9 mouse cellular contexts compared by ENCODE assay signal in the genomic region with DNA sequence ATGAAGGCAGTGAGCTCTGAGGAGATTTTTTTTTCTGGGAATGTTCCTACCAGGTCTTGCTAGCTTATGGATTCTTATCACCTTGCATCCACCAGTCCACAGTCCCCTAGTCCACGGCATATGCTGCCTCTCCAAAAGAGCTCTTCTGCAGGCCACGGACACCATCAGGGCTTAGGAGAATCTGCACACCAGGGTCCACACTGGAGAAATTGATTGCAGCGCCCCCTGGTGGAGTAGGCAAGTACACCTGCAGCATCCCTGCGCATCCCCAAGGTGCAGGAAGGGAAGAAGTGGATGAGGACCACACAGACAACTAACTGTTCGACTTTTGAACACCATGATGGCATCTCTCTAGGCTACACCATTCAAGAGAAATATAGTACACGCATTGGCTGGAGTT.
DNase-seq lines count a peak whose midpoint lies in the region; ATAC-seq and TF ChIP-seq lines count a peak whose summit lies in the region.
"Had no signal": no experiment of that assay in that cellular context is flagged by ENCODE, and none has a peak within 500 bp of the region (broad histone marks: within the 10 kb centered on the region; RNA-seq: fewer than 3 reads in every experiment).

No protein-coding gene starts in this region.

- H3K9me3 ChIP-seq in embryonic facial prominence, embryonic 10.5 days, result 0 out of 2 replicates have a peak, but pooled peaks cover 4% of the 10 kb centered on the region
- no peaks in the 10 kb centered on the region for H3K9me3 ChIP-seq in hindbrain, postnatal 0 days (ENCODE audit: low read length)
- no peaks in the 10 kb centered on the region for H3K9me3 ChIP-seq in liver, embryonic 14.5 days (ENCODE audit: control insufficient read depth, low read length)

- H3K9ac ChIP-seq in hindbrain, postnatal 0 days (replicated peaks; ENCODE audit: low read length), result no peak overlapping the region
- no peak overlapping the region for H3K9ac ChIP-seq in liver, embryonic 14.5 days (replicated peaks)
- H3K9ac ChIP-seq: limb, embryonic 13.5 days had no signal

- H3K27me3 ChIP-seq in embryonic facial prominence, embryonic 10.5 days (replicated peaks; ENCODE audit: low read depth, poor library complexity, severe bottlenecking), result no peaks in the 10 kb centered on the region
- H3K27me3 ChIP-seq in hindbrain, postnatal 0 days (ENCODE audit: insufficient read depth, low read length), result no peaks in the 10 kb centered on the region
- no peaks in the 10 kb centered on the region for H3K27me3 ChIP-seq in liver, embryonic 14.5 days (ENCODE audit: control insufficient read depth, insufficient read depth, low read length)
- H3K27me3 ChIP-seq: limb, embryonic 13.5 days had no signal

- peak; percentile 88 for TF ChIP-seq CTCF in hindbrain, postnatal 0 days (IDR thresholded peaks at IDR 0.05; ENCODE audit: low read depth)
- peak; percentile 76 for TF ChIP-seq CTCF in liver, embryonic 14.5 days (IDR thresholded peaks at IDR 0.05; ENCODE audit: low read depth)

- peak; percentile 77 for ATAC-seq in hindbrain, postnatal 0 days
- no peak for ATAC-seq in liver, embryonic 14.5 days (ENCODE audit: insufficient read depth)

- H3K36me3 ChIP-seq in embryonic facial prominence, embryonic 10.5 days (replicated peaks), result no peaks in the 10 kb centered on the region
- H3K36me3 ChIP-seq in hindbrain, postnatal 0 days (ENCODE audit: insufficient read depth, low read length), result no peaks in the 10 kb centered on the region
- no peaks in the 10 kb centered on the region for H3K36me3 ChIP-seq in liver, embryonic 14.5 days (replicated peaks; ENCODE audit: control insufficient read depth, insufficient read depth, low read depth)
- H3K36me3 ChIP-seq: limb, embryonic 13.5 days had no signal

- H3K4me2 ChIP-seq in hindbrain, postnatal 0 days (ENCODE audit: low read depth, low read length), result no peak overlapping the region
- no peak overlapping the region for H3K4me2 ChIP-seq in liver, embryonic 14.5 days (ENCODE audit: low read depth)
- H3K4me2 ChIP-seq: limb, embryonic 13.5 days had no signal

- DNase-seq in heart, postnatal 14 days, result peak; percentile 28 to 64
- DNase-seq in heart, postnatal 25 days (ENCODE audit: low spot score), result no peak
- peak; percentile 83 for DNase-seq in adrenal gland, postnatal 10 days
- DNase-seq in embryonic facial prominence, embryonic 10.5 days (ENCODE audit: low spot score), result peak; percentile 73
- peak; percentile 81 for DNase-seq in hindbrain, postnatal 0 days (ENCODE audit: low spot score)
- peak in 1 of 3 experiments; percentile 0 for DNase-seq in liver, embryonic 14.5 days (ENCODE audit: low read depth in 3 of 3, low spot score in 3 of 3)
- peak; percentile 25 for DNase-seq in retina, adult 2 months (ENCODE audit: low read depth, low spot score)
- DNase-seq in urinary bladder, postnatal 14 days (ENCODE audit: low spot score), result peak; percentile 63

- no peak overlapping the region for H3K4me3 ChIP-seq in embryonic facial prominence, embryonic 10.5 days
- H3K4me3 ChIP-seq in hindbrain, postnatal 0 days (ENCODE audit: low read length), result no peak overlapping the region
- H3K4me3 ChIP-seq in liver, embryonic 14.5 days (ENCODE audit: insufficient read depth in 1 of 2, low read depth in 2 of 2, low read length in 2 of 2), result no peak overlapping the region
- H3K4me3 ChIP-seq: limb, embryonic 13.5 days had no signal

- intact Hi-C loops in heart, postnatal 14 days (cut with DNase I), result loop anchor here (10.0 kb wide), 2 partner anchors 119 to 289 kb away; no protein-coding TSS in a partner anchor
- intact Hi-C loops in heart, postnatal 25 days (cut with DNase I), result loop anchor here (5.0 to 10.0 kb wide), 3 partner anchors 126 to 286 kb away; no protein-coding TSS in a partner anchor

- no peak for TF ChIP-seq EP300 in liver, embryonic 14.5 days (IDR thresholded peaks at IDR 0.05; ENCODE audit: low read depth)

- no peak overlapping the region for H3K27ac ChIP-seq in embryonic facial prominence, embryonic 10.5 days (replicated peaks)
- H3K27ac ChIP-seq in hindbrain, postnatal 0 days, result no peak overlapping the region
- H3K27ac ChIP-seq in liver, embryonic 14.5 days, result no peak overlapping the region
- H3K27ac ChIP-seq: limb, embryonic 13.5 days had no signal

- H3K4me1 ChIP-seq in embryonic facial prominence, embryonic 10.5 days, result no peaks in the 10 kb centered on the region
- H3K4me1 ChIP-seq in hindbrain, postnatal 0 days (ENCODE audit: insufficient read depth, low read length), result no peaks in the 10 kb centered on the region
- no peaks in the 10 kb centered on the region for H3K4me1 ChIP-seq in liver, embryonic 14.5 days (replicated peaks; ENCODE audit: control insufficient read depth in 2 of 2, insufficient read depth in 2 of 2, low read length in 1 of 2)

- 31% methylated on average over 6 of the region's 6 CpGs for WGBS in embryonic facial prominence, embryonic 10.5 days
- 23% methylated on average over 6 of the region's 6 CpGs for WGBS in hindbrain, postnatal 0 days
- WGBS in liver, embryonic 14.5 days (ENCODE audit: insufficient replicate concordance), result 20% methylated on average over 6 of the region's 6 CpGs
